Mouse (Mus musculus) liver, embryonic 16.5 days (tissue): ENCODE data around the gene Chn2. TPM values are rescaled to one million over a fixed set of nuclear protein-coding genes. Genes with fewer than 3 reads are reported as not detected.

Experiments
- ATAC-seq: fragments of 200-750 bp; cut with Nextera tagmentation; 2 replicates; pipeline ENCODE4 v1.8.0; 2017; ENCODE audit warnings: low read depth, mild to moderate bottlenecking, moderate number of reproducible peaks, moderate library complexity
- H3K27ac ChIP-seq: fragments of 300-500 bp; sonication (generic); 2 replicates; pipeline ENCODE4 v1.5.1; 2014; ENCODE audit warnings: mild to moderate bottlenecking, low read length
- H3K27me3 ChIP-seq: fragments of 300-500 bp; sonication (generic); 2 replicates; pipeline ENCODE4 v1.6.1; 2014; ENCODE audit warnings: low read depth, low read length, mixed read lengths; ENCODE audit not compliant: control insufficient read depth, insufficient read depth
- H3K36me3 ChIP-seq: fragments of 300-500 bp; sonication (generic); 2 replicates; pipeline ENCODE4 v1.6.1; 2014; ENCODE audit warnings: mild to moderate bottlenecking; ENCODE audit not compliant: control insufficient read depth, insufficient read depth
- H3K4me1 ChIP-seq: fragments of 300-500 bp; sonication (generic); 2 replicates; pipeline ENCODE4 v1.6.1; 2014; ENCODE audit warnings: low read depth, low read length, mixed read lengths; ENCODE audit not compliant: control insufficient read depth
- H3K4me2 ChIP-seq: fragments of 300-500 bp; sonication (generic); 2 replicates; pipeline ENCODE4 v1.6.1; 2014; ENCODE audit warnings: low read depth, low read length, mixed read lengths
- H3K4me3 ChIP-seq: fragments of 300-500 bp; sonication (generic); 2 replicates; pipeline ENCODE4 v1.5.1; 2014; ENCODE audit warnings: low read depth, mild to moderate bottlenecking, low read length
- H3K9ac ChIP-seq: fragments of 300-500 bp; sonication (generic); 2 replicates; pipeline ENCODE4 v1.6.1; 2014; ENCODE audit warnings: low read depth, low read length
- H3K9me3 ChIP-seq: fragments of 300-500 bp; sonication (generic); replicated peaks from 2 replicates; pipeline ENCODE4 v1.6.1; 2016; ENCODE audit warnings: low read length; ENCODE audit not compliant: control insufficient read depth
- WGBS: fragments of 180-500 bp; shearing (Covaris S2); extraction: QIAGEN DNeasy Blood & Tissue Kit; methylation state at CpG from one replicate; pipeline ENCODE4 v1.1.7; 2014; ENCODE audit not compliant: insufficient replicate concordance; 5-methylcytosine and 5-hydroxymethylcytosine counted together
- polyA plus RNA-seq: library from polyadenylated mRNA; unstranded; fragments of >200 nt; fragmentation: Nextera tagmentation; extraction: Ambion mirVana; gene quantifications from 2 replicates; pipeline ENCODE4 v1.2.1, GENCODE M21; 2015

Gene Chn2
- polyA plus RNA-seq, 1 experiment from 2014 or later, result 4.2 TPM

GRCm38 (mm10) chr6:54193631-54194305, 154.4 kb downstream of the Chn2 start:
- H3K27me3 ChIP-seq, result no peaks in the 10 kb centered on the region
- 68% methylated on average over 7 of the region's 7 CpGs for WGBS
- no peak overlapping the region for H3K9ac ChIP-seq
- no peak overlapping the region for H3K4me2 ChIP-seq
- H3K4me3 ChIP-seq, result no peak overlapping the region
- H3K4me1 ChIP-seq, result no peaks in the 10 kb centered on the region
- H3K27ac ChIP-seq, result no peak overlapping the region
- H3K36me3 ChIP-seq, result no peaks in the 10 kb centered on the region
- no peak for ATAC-seq
- H3K9me3 ChIP-seq, result no peaks in the 10 kb centered on the region

GRCm38 (mm10) chr6:54197821-54198412, 158.6 kb downstream of the Chn2 start:
- H3K36me3 ChIP-seq, result no peaks in the 10 kb centered on the region
- no peaks in the 10 kb centered on the region for H3K9me3 ChIP-seq
- H3K4me1 ChIP-seq, result no peaks in the 10 kb centered on the region; the same call in 1 of the 2 replicates
- H3K4me3 ChIP-seq, result no peak overlapping the region
- H3K4me2 ChIP-seq, result no peak overlapping the region
- no peak for ATAC-seq
- no peak overlapping the region for H3K9ac ChIP-seq
- H3K27ac ChIP-seq, result no peak overlapping the region
- H3K27me3 ChIP-seq, result no peaks in the 10 kb centered on the region
- 68% methylated on average over 5 of the region's 5 CpGs for WGBS

GRCm38 (mm10) chr6:54199516-54199915, 160.2 kb downstream of the Chn2 start:
- H3K4me1 ChIP-seq, result no peaks in the 10 kb centered on the region; the same call in 1 of the 2 replicates
- H3K9me3 ChIP-seq, result no peaks in the 10 kb centered on the region
- H3K4me2 ChIP-seq, result no peak overlapping the region
- WGBS, result 47% methylated on average over 4 of the region's 4 CpGs
- H3K9ac ChIP-seq, result no peak overlapping the region
- ATAC-seq, result no peak
- H3K27me3 ChIP-seq, result no peaks in the 10 kb centered on the region
- H3K4me3 ChIP-seq, result no peak overlapping the region
- no peaks in the 10 kb centered on the region for H3K36me3 ChIP-seq
- H3K27ac ChIP-seq, result no peak overlapping the region

- Histone ChIP-seq H3K9ac (no peak overlapping the region), H3K4me2 (no peak overlapping the region), H3K4me1 (no peaks in the 10 kb centered on the region; the same call in 1 of the 2 replicates), H3K4me3 (no peak overlapping the region), H3K27ac (no peak overlapping the region), H3K9me3 (no peaks in the 10 kb centered on the region), H3K36me3 (no peaks in the 10 kb centered on the region), H3K27me3 (no peaks in the 10 kb centered on the region)
- no peak for ATAC-seq
- WGBS, result 67% methylated on average over 11 of the region's 11 CpGs
Measured at GRCm38 (mm10) chr6:54200031-54200722, 160.8 kb downstream of the Chn2 start.

GRCm38 (mm10) chr6:54202311-54203020, 163.1 kb downstream of the Chn2 start:
- Histone ChIP-seq H3K4me2 (no peak overlapping the region), H3K27ac (peak overlapping the region; percentile 74)
- peak; percentile 85 for ATAC-seq

GRCm38 (mm10) chr6:54203316-54203715, 164.0 kb downstream of the Chn2 start:
- no peaks in the 10 kb centered on the region; the same call in 1 of the 2 replicates for H3K4me1 ChIP-seq
- WGBS, result 52% methylated on average over 2 of the region's 2 CpGs

More at GRCm38 (mm10) chr6:54202311-54203020, 163.1 kb downstream of the Chn2 start:
- no peaks in the 10 kb centered on the region for H3K27me3 ChIP-seq
- no peaks in the 10 kb centered on the region for H3K36me3 ChIP-seq
- no peaks in the 10 kb centered on the region; the same call in 1 of the 2 replicates for H3K4me1 ChIP-seq
- no peaks in the 10 kb centered on the region for H3K9me3 ChIP-seq
- 34% methylated on average over 7 of the region's 7 CpGs for WGBS
- H3K4me3 ChIP-seq, result no peak overlapping the region
- H3K9ac ChIP-seq, result no peak overlapping the region

GRCm38 (mm10) chr6:54203926-54204325, 164.6 kb downstream of the Chn2 start:
- H3K9me3 ChIP-seq, result no peaks in the 10 kb centered on the region
- H3K4me3 ChIP-seq, result no peak overlapping the region
- H3K4me2 ChIP-seq, result no peak overlapping the region
- no peaks in the 10 kb centered on the region; the same call in 1 of the 2 replicates for H3K4me1 ChIP-seq
- H3K27ac ChIP-seq, result no peak overlapping the region
- no peaks in the 10 kb centered on the region for H3K36me3 ChIP-seq
- H3K9ac ChIP-seq, result no peak overlapping the region
- no peaks in the 10 kb centered on the region for H3K27me3 ChIP-seq
- no peak for ATAC-seq
- WGBS, result 59% methylated on average over 6 of the region's 6 CpGs

More at GRCm38 (mm10) chr6:54203316-54203715, 164.0 kb downstream of the Chn2 start:
- H3K9ac ChIP-seq, result no peak overlapping the region
- peak overlapping the region; percentile 60 for H3K27ac ChIP-seq
- no peaks in the 10 kb centered on the region for H3K27me3 ChIP-seq
- H3K9me3 ChIP-seq, result no peaks in the 10 kb centered on the region
- H3K36me3 ChIP-seq, result no peaks in the 10 kb centered on the region
- no peak overlapping the region for H3K4me2 ChIP-seq
- no peak for ATAC-seq
- no peak overlapping the region for H3K4me3 ChIP-seq

GRCm38 (mm10) chr6:54204931-54205330, 165.6 kb downstream of the Chn2 start:
- H3K27ac ChIP-seq, result no peak overlapping the region
- no peaks in the 10 kb centered on the region for H3K27me3 ChIP-seq
- H3K9me3 ChIP-seq, result no peaks in the 10 kb centered on the region
- ATAC-seq, result no peak
- H3K9ac ChIP-seq, result no peak overlapping the region
- H3K4me1 ChIP-seq, result no peaks in the 10 kb centered on the region; the same call in 1 of the 2 replicates
- H3K36me3 ChIP-seq, result no peaks in the 10 kb centered on the region
- no peak overlapping the region for H3K4me3 ChIP-seq
- 48% methylated on average over 2 of the region's 2 CpGs for WGBS
- no peak overlapping the region for H3K4me2 ChIP-seq
